Mouse (Mus musculus): ENCODE measurements around the gene Tti1. TPM values are rescaled to one million over a fixed set of nuclear protein-coding genes. Genes with fewer than 3 reads are reported as not detected.

The Tti1 gene
- polyA plus RNA-seq, 1 experiment from 2014 or later, result 5.4 TPM

DNA sequence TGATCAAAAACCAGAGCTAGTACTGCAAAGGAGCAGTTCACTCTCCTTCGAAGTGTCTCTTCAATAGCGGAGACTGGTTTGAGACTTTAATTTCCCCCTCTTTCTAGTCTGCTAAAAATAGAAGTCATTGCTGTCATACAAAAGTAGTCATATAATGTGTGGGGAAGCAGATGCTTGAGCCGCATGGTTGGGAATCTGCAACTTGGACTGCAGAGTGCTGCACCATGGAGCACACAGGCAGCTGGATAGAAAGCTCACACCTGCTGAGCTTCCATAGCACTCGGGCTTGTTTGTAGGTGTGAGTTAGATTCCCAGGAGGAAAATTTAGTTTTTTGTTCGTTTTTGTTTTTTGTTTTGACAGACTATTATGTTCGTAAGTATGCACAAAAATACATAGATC lies 8.2 kb upstream of the Tti1 start:
- no peak overlapping the region for H3K27ac ChIP-seq (ENCODE audit: low read depth)
- no peak overlapping the region for H3K4me2 ChIP-seq (ENCODE audit: low read depth, low read length)
- no peaks in the 10 kb centered on the region for H3K27me3 ChIP-seq (ENCODE audit: insufficient read depth, low read length)
- peaks cover 17% of the 10 kb centered on the region for H3K36me3 ChIP-seq (replicated peaks; ENCODE audit: insufficient read depth, low read length)
- no peaks in the 10 kb centered on the region for H3K9me3 ChIP-seq (ENCODE audit: low read length)
- 80% methylated on average over 6 of the region's 6 CpGs for WGBS (ENCODE audit: insufficient replicate concordance)
- TF ChIP-seq EP300 (IDR thresholded peaks at IDR 0.05; ENCODE audit: low read depth) (no peak), CTCF (IDR thresholded peaks at IDR 0.05; ENCODE audit: low read depth) (no peak)
- DNase-seq, result no peak
- no peak for ATAC-seq
- peaks cover 17% of the 10 kb centered on the region for H3K4me1 ChIP-seq (ENCODE audit: insufficient read depth)
- H3K9ac ChIP-seq (replicated peaks), result no peak overlapping the region
- no peak overlapping the region for H3K4me3 ChIP-seq (ENCODE audit: low read depth, low read length)

- no peak overlapping the region for H3K4me2 ChIP-seq (ENCODE audit: low read depth, low read length)
- DNase-seq (no peak), ATAC-seq (no peak)
- H3K4me1 ChIP-seq (ENCODE audit: insufficient read depth), result peaks cover 22% of the 10 kb centered on the region
- TF ChIP-seq CTCF (IDR thresholded peaks at IDR 0.05; ENCODE audit: low read depth) (no peak), EP300 (IDR thresholded peaks at IDR 0.05; ENCODE audit: low read depth) (no peak)
- H3K4me3 ChIP-seq (ENCODE audit: low read depth, low read length), result no peak overlapping the region
- peaks cover 16% of the 10 kb centered on the region for H3K36me3 ChIP-seq (replicated peaks; ENCODE audit: insufficient read depth, low read length)
- no peaks in the 10 kb centered on the region for H3K27me3 ChIP-seq (ENCODE audit: insufficient read depth, low read length)
- H3K27ac ChIP-seq (ENCODE audit: low read depth), result no peak overlapping the region
- 91% methylated on average over 2 of the region's 2 CpGs for WGBS (ENCODE audit: insufficient replicate concordance)
- H3K9me3 ChIP-seq (ENCODE audit: low read length), result no peaks in the 10 kb centered on the region
- no peak overlapping the region for H3K9ac ChIP-seq (replicated peaks)
Measured at GRCm38 (mm10) chr2:158035813-158036212, 7.6 kb upstream of the Tti1 start.

DNA sequence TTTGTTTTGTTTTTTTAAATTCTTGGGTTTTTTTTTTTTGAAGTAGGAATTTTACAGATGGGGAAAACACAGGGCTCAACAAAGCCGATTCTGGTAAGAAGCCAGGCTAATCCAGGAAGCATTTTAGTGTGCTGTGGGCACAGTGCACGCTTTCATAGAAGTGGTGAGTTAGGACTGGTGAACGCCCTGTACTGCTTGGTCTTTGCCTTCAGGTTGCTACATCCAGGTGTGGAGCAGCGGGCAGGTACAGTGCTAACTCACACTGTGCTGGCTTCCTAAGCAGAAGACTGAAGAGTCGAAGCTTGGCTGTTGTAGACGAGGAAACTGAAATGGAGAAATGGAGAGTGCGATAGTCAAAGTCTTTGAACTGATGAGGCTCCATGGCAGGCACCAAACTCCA lies 1.8 kb upstream of the Tti1 start:
- H3K36me3 ChIP-seq (replicated peaks; ENCODE audit: insufficient read depth, low read length), result no peaks in the 10 kb centered on the region
- ATAC-seq (no peak), DNase-seq (no peak)
- TF ChIP-seq CTCF (IDR thresholded peaks at IDR 0.05; ENCODE audit: low read depth), result no peak
- no peak for TF ChIP-seq EP300 (IDR thresholded peaks at IDR 0.05; ENCODE audit: low read depth)
- H3K27me3 ChIP-seq (ENCODE audit: insufficient read depth, low read length), result no peaks in the 10 kb centered on the region
- H3K4me1 ChIP-seq (ENCODE audit: insufficient read depth), result peaks cover 28% of the 10 kb centered on the region
- H3K4me2 ChIP-seq (ENCODE audit: low read depth, low read length), result peak overlapping the region; percentile 80
- no peaks in the 10 kb centered on the region for H3K9me3 ChIP-seq (ENCODE audit: low read length)
- 62% methylated on average over 7 of the region's 7 CpGs for WGBS (ENCODE audit: insufficient replicate concordance)
- H3K9ac ChIP-seq (replicated peaks), result peak overlapping the region; percentile 79
- peak overlapping the region; percentile 77 for H3K4me3 ChIP-seq (ENCODE audit: low read depth, low read length)
- no peak overlapping the region for H3K27ac ChIP-seq (ENCODE audit: low read depth)

GRCm38 (mm10) chr2:158027855-158028353 lies 329 bp downstream of the Tti1 start:
- ATAC-seq (no peak), DNase-seq (no peak)
- H3K27ac ChIP-seq (ENCODE audit: low read depth), result peak overlapping the region; percentile 84
- WGBS (ENCODE audit: insufficient replicate concordance), result 2% methylated on average over 16 of the region's 16 CpGs
- H3K9me3 ChIP-seq (ENCODE audit: low read length), result no peaks in the 10 kb centered on the region
- H3K4me1 ChIP-seq (ENCODE audit: insufficient read depth), result peaks cover 28% of the 10 kb centered on the region
- H3K4me2 ChIP-seq (ENCODE audit: low read depth, low read length), result peak overlapping the region; percentile 80
- no peaks in the 10 kb centered on the region for H3K27me3 ChIP-seq (ENCODE audit: insufficient read depth, low read length)
- H3K9ac ChIP-seq (replicated peaks), result peak overlapping the region; percentile 79
- H3K36me3 ChIP-seq (replicated peaks; ENCODE audit: insufficient read depth, low read length), result no peaks in the 10 kb centered on the region
- H3K4me3 ChIP-seq (ENCODE audit: low read depth, low read length), result peak overlapping the region; percentile 77
- TF ChIP-seq EP300 (IDR thresholded peaks at IDR 0.05; ENCODE audit: low read depth), result no peak
- TF ChIP-seq CTCF (IDR thresholded peaks at IDR 0.05; ENCODE audit: low read depth), result peak; percentile 52

DNA sequence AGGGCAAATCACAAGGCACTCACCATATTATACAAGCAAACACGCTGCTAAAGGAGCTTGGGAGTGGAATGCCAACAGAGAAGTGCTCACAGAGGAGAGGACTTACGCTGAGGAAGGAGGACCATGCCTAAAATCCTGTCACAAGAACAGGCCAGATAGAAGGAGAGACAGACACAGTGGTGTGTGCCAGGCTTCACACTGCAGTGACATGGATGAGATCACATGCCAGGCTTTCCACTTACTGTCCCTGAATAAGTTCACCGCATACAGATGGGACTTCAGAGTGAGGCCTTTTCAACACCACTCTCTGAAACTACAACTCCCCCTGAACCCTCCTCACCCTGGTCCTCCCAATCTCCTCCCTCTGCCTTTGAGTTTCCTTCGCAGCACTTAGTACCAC lies 10.9 kb downstream of the Tti1 start:
- no peaks in the 10 kb centered on the region for H3K27me3 ChIP-seq (ENCODE audit: insufficient read depth, low read length)
- H3K9ac ChIP-seq (replicated peaks), result no peak overlapping the region
- no peak for TF ChIP-seq CTCF (IDR thresholded peaks at IDR 0.05; ENCODE audit: low read depth)
- no peak for TF ChIP-seq EP300 (IDR thresholded peaks at IDR 0.05; ENCODE audit: low read depth)
- WGBS (ENCODE audit: insufficient replicate concordance), result 87% methylated on average over 4 of the region's 4 CpGs
- H3K4me2 ChIP-seq (ENCODE audit: low read depth, low read length), result no peak overlapping the region
- no peak overlapping the region for H3K27ac ChIP-seq (ENCODE audit: low read depth)
- no peaks in the 10 kb centered on the region for H3K4me1 ChIP-seq (ENCODE audit: insufficient read depth)
- ATAC-seq (no peak), DNase-seq (no peak)
- no peak overlapping the region for H3K4me3 ChIP-seq (ENCODE audit: low read depth, low read length)
- no peaks in the 10 kb centered on the region for H3K36me3 ChIP-seq (replicated peaks; ENCODE audit: insufficient read depth, low read length)
- no peaks in the 10 kb centered on the region for H3K9me3 ChIP-seq (ENCODE audit: low read length)

DNA sequence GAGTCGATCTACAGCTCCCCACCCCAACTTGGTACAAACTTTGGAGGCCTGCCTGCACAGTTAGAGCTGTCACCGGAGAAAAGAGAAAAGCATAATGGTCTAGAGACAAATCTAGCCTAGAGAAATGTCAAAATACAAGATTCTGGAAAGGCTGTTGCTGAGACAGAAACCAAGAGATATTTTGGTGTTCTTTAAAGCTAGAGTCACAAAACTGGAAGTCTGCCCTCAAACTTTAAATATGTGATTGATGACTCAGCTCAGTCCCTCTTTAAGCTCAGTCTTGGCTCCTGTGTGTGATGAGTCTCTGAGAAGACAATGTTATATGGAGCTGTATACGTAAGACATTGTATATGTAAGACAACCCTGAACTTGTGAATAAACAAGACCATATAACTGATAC lies 15.6 kb downstream of the Tti1 start:
- DNase-seq (no peak), ATAC-seq (no peak)
- peaks cover 13% of the 10 kb centered on the region; the same call in 1 of the 2 replicates for H3K36me3 ChIP-seq (replicated peaks; ENCODE audit: insufficient read depth, low read length)
- no peaks in the 10 kb centered on the region for H3K9me3 ChIP-seq (ENCODE audit: low read length)
- no peak overlapping the region for H3K9ac ChIP-seq (replicated peaks)
- TF ChIP-seq EP300 (IDR thresholded peaks at IDR 0.05; ENCODE audit: low read depth) (no peak), CTCF (IDR thresholded peaks at IDR 0.05; ENCODE audit: low read depth) (no peak)
- no peak overlapping the region for H3K27ac ChIP-seq (ENCODE audit: low read depth)
- 85% methylated on average over 3 of the region's 3 CpGs for WGBS (ENCODE audit: insufficient replicate concordance)
- no peak overlapping the region for H3K4me3 ChIP-seq (ENCODE audit: low read depth, low read length)
- no peaks in the 10 kb centered on the region for H3K27me3 ChIP-seq (ENCODE audit: insufficient read depth, low read length)
- no peak overlapping the region for H3K4me2 ChIP-seq (ENCODE audit: low read depth, low read length)
- H3K4me1 ChIP-seq (ENCODE audit: insufficient read depth), result no peaks in the 10 kb centered on the region

- 65% methylated on average over 7 of the region's 7 CpGs for WGBS (ENCODE audit: insufficient replicate concordance)
- Histone ChIP-seq H3K9ac (replicated peaks) (no peak overlapping the region), H3K27me3 (ENCODE audit: insufficient read depth, low read length) (no peaks in the 10 kb centered on the region), H3K9me3 (ENCODE audit: low read length) (no peaks in the 10 kb centered on the region), H3K4me2 (ENCODE audit: low read depth, low read length) (no peak overlapping the region), H3K27ac (ENCODE audit: low read depth) (no peak overlapping the region), H3K4me1 (ENCODE audit: insufficient read depth) (0 out of 2 replicates have a peak, but pooled peaks cover 3% of the 10 kb centered on the region), H3K36me3 (replicated peaks; ENCODE audit: insufficient read depth, low read length) (peaks cover 22% of the 10 kb centered on the region), H3K4me3 (ENCODE audit: low read depth, low read length) (no peak overlapping the region)
- TF ChIP-seq CTCF (IDR thresholded peaks at IDR 0.05; ENCODE audit: low read depth), result no peak
- TF ChIP-seq EP300 (IDR thresholded peaks at IDR 0.05; ENCODE audit: low read depth), result no peak
- peak; percentile 80 for ATAC-seq
- no peak for DNase-seq
Measured at GRCm38 (mm10) chr2:158009373-158009772, 18.9 kb downstream of the Tti1 start.
